Mouse (Mus musculus) retina, adult 2 months (tissue): ENCODE results near the gene Cyb561.

Source experiments
- DNase-seq: peaks from one replicate; pipeline ENCODE4 v3.0.0-alpha.2; 2012; ENCODE audit warnings: low read depth, low spot score

Gene Cyb561

DNA sequence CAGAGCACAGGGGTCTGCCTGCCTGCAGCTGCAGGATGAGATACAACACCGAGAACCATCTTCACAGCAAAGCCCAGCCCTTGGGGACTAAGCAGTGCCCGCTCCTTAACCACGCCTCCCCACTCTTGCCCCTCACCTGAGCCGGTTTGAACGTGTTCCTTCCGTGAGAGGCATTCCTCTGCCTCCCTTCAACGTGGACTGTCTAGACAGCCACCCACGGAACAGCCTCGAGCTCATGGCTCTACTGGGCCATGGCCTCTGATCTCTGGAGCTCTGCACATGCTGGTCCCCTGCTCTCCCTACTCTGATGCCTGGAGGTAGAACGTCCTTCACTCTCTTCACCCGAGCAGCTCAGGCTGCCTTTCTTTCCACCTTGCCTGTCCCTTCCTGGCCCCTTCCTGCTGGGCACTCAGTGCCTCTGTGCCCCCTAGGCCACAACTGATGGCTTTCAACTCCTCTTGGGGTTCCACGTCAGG lies at the start of gene Cyb561:
TSS of gene Cyb561 (minus strand) at position 426 of the 476 bp plus-strand sequence.
- DNase-seq: no peak

DNA sequence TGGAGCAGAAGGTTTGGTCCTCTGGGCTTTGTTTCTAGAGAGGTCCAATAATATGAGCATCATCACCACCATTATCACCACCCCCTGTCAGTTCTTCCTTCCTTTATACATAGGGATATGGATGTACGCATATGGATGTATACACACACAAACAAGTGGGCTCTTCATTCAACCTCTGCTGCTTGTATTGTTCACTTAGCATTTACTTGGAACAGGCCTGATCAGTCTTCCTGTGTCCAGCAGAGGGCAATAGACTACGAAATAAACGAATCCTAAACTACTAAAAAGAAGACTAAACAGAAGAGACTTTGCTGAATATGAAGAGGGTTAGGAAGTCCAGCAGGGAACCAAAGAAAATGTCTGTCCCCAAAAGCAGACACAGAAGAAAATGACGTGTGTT lies 48.6 kb upstream of the Cyb561 start:
- DNase-seq: no peak

DNA sequence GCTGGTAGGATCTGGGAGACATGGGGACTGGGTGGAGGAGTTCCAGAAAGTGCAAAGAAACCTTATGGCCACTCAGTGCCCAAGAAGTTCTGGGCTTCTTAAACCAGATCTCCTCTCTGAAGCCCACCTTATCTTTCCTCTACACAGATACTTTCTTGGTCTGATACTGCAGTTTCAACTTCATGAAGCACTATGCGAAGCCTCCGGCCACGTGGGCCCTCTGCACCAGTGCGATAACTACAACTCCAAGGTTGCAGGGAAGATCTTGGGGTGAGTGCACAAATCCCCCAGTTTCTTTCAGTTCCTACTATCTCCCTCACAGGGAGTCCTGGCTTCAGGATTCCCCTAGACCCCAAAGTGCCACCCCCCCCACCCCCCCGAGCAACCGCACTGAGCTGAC lies 46.9 kb upstream of the Cyb561 start:
- DNase-seq: no peak

DNA sequence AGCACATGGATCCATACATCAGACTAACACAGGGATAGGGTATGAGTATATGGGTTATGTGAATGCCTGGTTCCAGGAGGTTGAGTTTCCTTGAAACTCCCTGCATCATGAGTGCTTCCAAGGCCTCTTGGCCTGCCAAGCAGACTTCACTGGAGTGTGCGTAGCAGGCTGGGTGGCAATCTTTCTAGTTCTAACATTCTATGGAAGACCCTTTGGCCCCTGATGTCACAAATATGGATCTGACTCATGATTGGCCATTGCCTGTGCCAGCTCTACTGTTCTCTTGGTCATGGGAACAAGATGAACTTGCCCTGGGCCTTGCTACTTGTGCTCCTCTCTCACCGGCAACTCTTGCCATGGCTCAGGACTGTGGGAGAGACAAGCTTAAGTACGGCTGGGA lies 41.2 kb upstream of the Cyb561 start, which contains the start of gene Ace3:
TSS of gene Ace3 (plus strand) at position 301 of the 400 bp plus-strand sequence.
- no peak for DNase-seq

DNA sequence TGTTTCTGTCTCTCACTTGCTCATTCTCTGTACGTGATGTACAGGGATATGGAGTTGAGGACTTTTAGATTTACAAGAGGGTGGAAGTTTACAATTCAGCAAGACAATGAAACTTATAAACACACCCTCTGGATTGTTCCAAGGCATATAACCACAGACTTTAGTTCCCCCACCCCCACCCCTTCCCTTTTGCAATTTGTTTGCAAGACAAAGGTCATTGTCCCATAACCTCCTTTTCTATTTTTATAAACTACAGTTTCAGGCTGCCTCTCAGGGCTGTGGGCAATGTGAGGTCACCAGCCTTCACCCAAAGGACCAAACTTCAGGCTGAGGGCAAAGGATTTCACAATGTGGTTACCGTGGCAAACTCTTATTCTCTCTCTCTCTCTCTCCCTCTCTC lies 37.1 kb upstream of the Cyb561 start:
- DNase-seq: no peak

DNA sequence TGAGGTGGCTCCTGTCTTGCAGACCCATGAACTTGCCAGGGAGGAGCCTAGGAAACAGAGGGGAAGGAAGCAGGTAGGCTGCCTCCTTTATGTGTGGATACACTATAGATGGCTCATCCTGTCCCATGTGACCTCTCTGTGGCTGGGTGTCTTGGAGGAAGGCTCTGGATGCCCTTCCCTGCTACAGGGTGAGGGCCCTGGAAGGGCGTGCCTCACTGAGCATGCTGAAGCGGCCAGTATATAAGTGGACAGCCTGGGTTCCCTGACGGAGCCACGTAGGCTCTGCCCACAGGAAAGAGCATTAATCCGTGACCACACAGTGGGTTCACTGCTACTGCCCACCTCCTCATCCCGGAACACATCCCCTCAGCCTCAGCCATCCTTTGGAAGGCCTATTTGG lies 36.3 kb upstream of the Cyb561 start:
- no peak for DNase-seq

DNA sequence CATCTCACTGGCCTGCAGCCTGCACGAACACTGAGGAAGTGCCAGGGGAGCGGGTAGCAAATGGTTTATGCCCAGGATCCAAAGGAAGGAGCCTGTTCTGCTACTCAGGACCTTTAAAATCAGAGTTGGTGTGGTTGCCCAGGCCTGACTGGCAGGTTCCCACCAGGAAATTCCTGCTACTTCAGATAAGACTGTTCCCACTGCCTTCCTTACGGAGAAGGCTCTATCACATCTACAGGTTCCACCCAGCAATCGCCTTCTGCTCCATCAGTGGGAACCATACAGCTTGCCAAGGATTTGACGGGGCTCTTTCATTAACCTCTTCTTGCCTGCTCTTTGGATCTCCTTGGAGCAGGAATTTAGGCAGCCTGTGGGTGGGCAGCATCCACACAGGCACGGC lies 34.3 kb upstream of the Cyb561 start:
- DNase-seq: no peak

- no peak for DNase-seq
Observed at GRCm38 (mm10) chr11:105984452-105984851, 31.3 kb upstream of the Cyb561 start.

DNA sequence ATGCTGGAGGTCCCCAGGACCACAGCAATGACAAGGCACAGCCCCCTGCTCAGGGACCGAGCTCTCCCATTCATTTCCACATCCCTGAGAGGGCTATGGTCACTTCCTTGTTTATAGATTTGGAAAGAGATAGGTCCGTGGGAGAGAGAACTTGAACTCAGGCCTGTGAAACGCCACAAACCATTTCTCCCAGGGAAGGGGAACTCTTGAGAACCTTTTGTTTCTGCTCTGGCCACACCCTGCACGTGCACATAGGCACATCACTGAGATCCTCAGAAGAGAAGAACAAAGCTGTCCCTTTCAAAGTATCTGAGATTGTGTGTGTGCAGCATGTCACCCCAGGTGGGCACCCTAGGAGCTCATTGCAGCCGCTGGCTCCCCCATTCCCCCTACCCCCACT lies 25.5 kb upstream of the Cyb561 start:
- DNase-seq: no peak

GRCm38 (mm10) chr11:105978232-105978631 lies 25.1 kb upstream of the Cyb561 start:
- no peak for DNase-seq

DNA sequence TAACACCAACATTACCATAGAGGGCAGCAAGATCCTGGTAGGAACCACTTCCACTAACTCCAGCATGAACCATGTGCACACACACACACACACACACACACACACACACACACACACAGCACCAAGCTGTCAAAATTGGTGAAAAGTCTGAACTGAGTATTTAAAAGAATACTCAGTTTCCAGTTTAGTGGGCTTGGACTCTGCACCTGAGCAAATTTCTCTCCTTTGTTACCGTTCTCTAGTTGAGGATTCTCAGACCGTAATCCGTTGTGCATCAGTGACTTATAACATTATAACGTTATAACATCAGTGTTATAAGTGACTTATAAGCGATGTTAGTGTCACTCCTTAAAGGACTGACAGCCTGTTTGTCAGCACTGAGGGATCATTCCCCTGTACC lies 22.5 kb upstream of the Cyb561 start:
- no peak for DNase-seq

- DNase-seq: no peak
Observed at GRCm38 (mm10) chr11:105975050-105975449, 21.9 kb upstream of the Cyb561 start.

DNA sequence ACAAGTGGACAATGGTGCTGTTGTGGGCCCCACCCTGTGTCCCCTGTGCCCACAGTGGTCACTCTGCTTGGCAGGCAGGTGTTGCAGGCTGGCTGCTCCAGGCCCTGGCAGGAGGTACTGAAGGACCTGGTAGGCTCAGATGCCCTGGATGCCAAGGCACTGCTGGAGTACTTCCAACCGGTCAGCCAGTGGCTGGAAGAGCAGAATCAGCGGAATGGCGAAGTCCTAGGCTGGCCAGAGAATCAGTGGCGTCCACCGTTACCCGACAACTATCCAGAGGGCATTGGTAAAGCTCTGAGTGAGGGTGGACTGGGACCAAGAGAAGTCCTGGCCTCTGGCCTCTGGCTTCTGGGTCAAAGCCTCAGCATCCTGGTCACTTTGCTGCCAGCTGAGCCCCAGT lies 21.5 kb upstream of the Cyb561 start:
- no peak for DNase-seq

GRCm38 (mm10) chr11:105969516-105969915 lies 16.4 kb upstream of the Cyb561 start:
- no peak for DNase-seq

DNA sequence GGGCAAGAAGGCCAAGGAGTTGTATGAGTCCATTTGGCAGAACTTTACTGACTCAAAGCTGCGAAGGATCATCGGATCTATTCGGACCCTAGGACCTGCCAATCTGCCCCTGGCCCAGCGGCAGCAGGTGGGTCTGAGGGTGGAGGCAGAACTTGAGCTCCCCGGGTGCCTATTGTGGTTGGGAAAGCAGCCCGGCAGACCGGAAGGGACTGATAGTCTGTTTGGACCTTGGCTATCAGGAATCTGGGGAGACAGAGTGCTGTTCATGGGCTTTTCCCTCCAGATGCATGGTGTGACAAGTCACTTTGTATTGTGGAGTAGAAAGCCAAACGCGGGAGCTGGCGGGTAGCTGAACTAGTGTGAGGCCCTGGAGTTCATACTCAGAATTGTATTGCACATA lies 15.8 kb upstream of the Cyb561 start:
- no peak for DNase-seq

- DNase-seq: no peak
Observed at GRCm38 (mm10) chr11:105967741-105968574, 14.8 kb upstream of the Cyb561 start, which contains the start of gene Ace. TSS of gene Ace (plus strand) at chr11:105967945.

GRCm38 (mm10) chr11:105966288-105966687 lies 13.2 kb upstream of the Cyb561 start:
- no peak for DNase-seq

- no peak for DNase-seq
Observed at GRCm38 (mm10) chr11:105964691-105965090, 11.6 kb upstream of the Cyb561 start.

DNA sequence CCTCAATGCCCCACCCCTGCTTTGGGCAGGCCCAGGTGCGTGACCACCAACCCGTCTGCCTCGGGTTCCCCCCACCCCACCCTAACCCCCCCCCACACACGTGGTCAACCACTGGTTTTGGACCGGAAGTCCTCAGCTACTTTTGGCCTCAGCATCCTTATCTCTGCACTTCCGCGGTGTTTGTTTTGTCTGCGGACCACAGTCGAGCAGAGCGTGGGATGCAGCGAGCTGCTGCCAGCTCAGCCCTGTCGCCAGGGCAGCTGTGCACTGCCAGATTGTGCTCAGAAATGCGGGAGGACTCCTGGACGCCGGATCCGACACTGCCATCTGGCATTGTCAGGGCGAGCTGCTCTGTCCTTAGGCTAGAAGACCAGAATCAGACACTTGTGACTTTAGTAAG lies 6.2 kb upstream of the Cyb561 start:
- no peak for DNase-seq

GRCm38 (mm10) chr11:105958566-105958965 lies 5.4 kb upstream of the Cyb561 start:
- no peak for DNase-seq

GRCm38 (mm10) chr11:105957501-105957900 lies 4.4 kb upstream of the Cyb561 start:
- no peak for DNase-seq

GRCm38 (mm10) chr11:105955815-105956430 lies 2.8 kb upstream of the Cyb561 start:
- DNase-seq: no peak

GRCm38 (mm10) chr11:105953402-105953801 lies 266 bp upstream of the Cyb561 start:
- no peak for DNase-seq
